Mouse (Mus musculus) gonadal fat pad, adult 2 months (tissue): ENCODE data around the gene Kcnh3. TPM values are rescaled to one million over a fixed set of nuclear protein-coding genes. Genes with fewer than 3 reads are reported as not detected.

ENCODE experiments used
- DNase-seq: peaks from one replicate; pipeline ENCODE4 v3.0.0-alpha.2; 2012; ENCODE audit warnings: low read depth
- polyA plus RNA-seq: library from polyadenylated mRNA; depleted of rRNA; stranded (reverse); fragments of >200 nt; gene quantifications from 2 replicates; pipeline ENCODE4 v1.2.3, GENCODE M21; 2012; rRNA removed

Gene Kcnh3
- polyA plus RNA-seq, 1 experiment: 51.8 TPM

GRCm38 (mm10) chr15:99285189-99285535 is 60.5 kb downstream of the Kcnh3 start:
- no peak for DNase-seq

- no peak for DNase-seq
These were observed 65.9 kb downstream of the Kcnh3 start for GRCm38 (mm10) chr15:99290586-99290985.

Other genes starting within 250 kb of the Kcnh3 start
- 213 and 263 TPM in 2 replicates for gene Tuba1c, start 195.0 kb upstream of the Kcnh3 start, polyA plus RNA-seq
- gene Prph, start 169.7 kb upstream of the Kcnh3 start, polyA plus RNA-seq: 0.06 and 0.32 TPM in 2 replicates
- 2.3 and 3.0 TPM in 2 replicates for gene Troap, start 150.3 kb upstream of the Kcnh3 start, polyA plus RNA-seq
- 1.8 and 2.1 TPM in 2 replicates for gene C1ql4, start 137.0 kb upstream of the Kcnh3 start, polyA plus RNA-seq
- 5.8 and 7.6 TPM in 2 replicates for gene Dnajc22, start 131.7 kb upstream of the Kcnh3 start, polyA plus RNA-seq
- gene Spats2, start 98.9 kb upstream of the Kcnh3 start, polyA plus RNA-seq: 14.7 and 15.2 TPM in 2 replicates
- 69.8 and 80.5 TPM in 2 replicates for gene Mcrs1, start 27.1 kb downstream of the Kcnh3 start, polyA plus RNA-seq
- 70.0 and 72.1 TPM in 2 replicates for gene Prpf40b, start 70.2 kb downstream of the Kcnh3 start, polyA plus RNA-seq
- gene Fam186b, start 71.0 kb downstream of the Kcnh3 start, polyA plus RNA-seq: 0.24 and 0.35 TPM in 2 replicates
- 30.6 and 31.4 TPM in 2 replicates for gene Fmnl3, start 145.6 kb downstream of the Kcnh3 start, polyA plus RNA-seq
- gene Tmbim6, start 168.0 kb downstream of the Kcnh3 start, polyA plus RNA-seq: 812 and 823 TPM in 2 replicates
- gene Nckap5l, start 232.9 kb downstream of the Kcnh3 start, polyA plus RNA-seq: 5.0 and 5.7 TPM in 2 replicates
- gene Bcdin3d, start 249.9 kb downstream of the Kcnh3 start, polyA plus RNA-seq: 6.0 and 6.3 TPM in 2 replicates